23 mouse cellular contexts compared by ENCODE assay signal in genomic region chr11:22743561-22744269, GRCm38 (mm10).
A peak's percentile ranks its signal among the peaks of the same experiment; 100 is the strongest.
DNase-seq lines count a peak whose midpoint lies in the region; ATAC-seq and TF ChIP-seq lines count a peak whose summit lies in the region.
"Had no signal": no experiment of that assay in that cellular context is flagged by ENCODE, and none has a peak within 500 bp of the region (broad histone marks: within the 10 kb centered on the region; RNA-seq: fewer than 3 reads in every experiment).

No protein-coding gene starts in this region.

- peak; percentile 65; the same call in 1 of the 2 replicates for TF ChIP-seq EP300 in ES-Bruce4 (IDR thresholded peaks at IDR 0.05; ENCODE audit: insufficient read depth, low read depth, low read length)

- 82% methylated on average over 5 of the region's 5 CpGs for WGBS in heart, embryonic 12.5 days

- no peak for TF ChIP-seq CTCF in ES-Bruce4 (IDR thresholded peaks at IDR 0.05; ENCODE audit: low read depth, low read length)

- H3K9me3 ChIP-seq in ES-Bruce4 (replicated peaks; ENCODE audit: control insufficient read depth, insufficient read depth, low read length, poor library complexity, severe bottlenecking), result peaks cover 9% of the 10 kb centered on the region
- peaks cover 16% of the 10 kb centered on the region for H3K9me3 ChIP-seq in heart, embryonic 12.5 days (replicated peaks)
- H3K9me3 ChIP-seq: forebrain, embryonic 12.5 days; heart, embryonic 15.5 days; limb, embryonic 10.5 days; liver, embryonic 13.5 days had no signal

- H3K9ac ChIP-seq in ES-Bruce4 (ENCODE audit: low read depth, poor library complexity, severe bottlenecking), result no peak overlapping the region
- no peak overlapping the region for H3K9ac ChIP-seq in heart, embryonic 12.5 days
- H3K9ac ChIP-seq: forebrain, embryonic 12.5 days; heart, embryonic 15.5 days; liver, embryonic 13.5 days; neural tube, embryonic 13.5 days had no signal

- ATAC-seq in heart, embryonic 12.5 days (ENCODE audit: insufficient number of reproducible peaks, low FRiP score), result no peak
- ATAC-seq in granulocyte monocyte progenitor cell, adult 5-6 weeks (replicated peaks; ENCODE audit: poor library complexity, severe bottlenecking), result no peak
- ATAC-seq: hindbrain, embryonic 16.5 days; intestine, embryonic 16.5 days had no signal

- no peaks in the 10 kb centered on the region for H3K27me3 ChIP-seq in ES-Bruce4 (ENCODE audit: control insufficient read depth, insufficient read depth, low read length, poor library complexity, severe bottlenecking)
- no peaks in the 10 kb centered on the region for H3K27me3 ChIP-seq in heart, embryonic 12.5 days (replicated peaks)
- H3K27me3 ChIP-seq: forebrain, embryonic 12.5 days; heart, embryonic 15.5 days; liver, embryonic 13.5 days; neural tube, embryonic 13.5 days had no signal

- no peak overlapping the region for H3K4me2 ChIP-seq in heart, embryonic 12.5 days
- H3K4me2 ChIP-seq: forebrain, embryonic 12.5 days; heart, embryonic 15.5 days; liver, embryonic 13.5 days; neural tube, embryonic 13.5 days had no signal

- peak; percentile 55 for DNase-seq in gastrocnemius, adult 18-20 months (ENCODE audit: low spot score)
- DNase-seq in gastrocnemius, postnatal 4 days (ENCODE audit: low spot score in 2 of 2), result no peak
- peak; percentile 39 for DNase-seq in gastrocnemius, postnatal 10 days
- DNase-seq in skeletal muscle tissue, adult 2 months (ENCODE audit: low read depth, low spot score), result peak; percentile 27
- no peak for DNase-seq in embryo, embryonic 10.5 days (ENCODE audit: low spot score)
- DNase-seq: adrenal gland, postnatal 36 days; cerebellum, adult 11-12 months; cerebellum, postnatal 25 days; heart, adult 11 months; heart, postnatal 4 days; kidney, postnatal 36 days; liver, embryonic 13.5 days; midbrain, embryonic 14.5 days; thymus, adult 2 months had no signal

- no peaks in the 10 kb centered on the region for H3K36me3 ChIP-seq in ES-Bruce4 (ENCODE audit: control insufficient read depth, insufficient read depth, low read length, poor library complexity, severe bottlenecking)
- H3K36me3 ChIP-seq in heart, embryonic 12.5 days, result no peaks in the 10 kb centered on the region
- H3K36me3 ChIP-seq: forebrain, embryonic 12.5 days; heart, embryonic 15.5 days; limb, embryonic 10.5 days; liver, embryonic 13.5 days; neural tube, embryonic 13.5 days had no signal

- H3K4me3 ChIP-seq in ES-Bruce4 (ENCODE audit: low read depth, low read length), result no peak overlapping the region
- no peak overlapping the region for H3K4me3 ChIP-seq in heart, embryonic 12.5 days
- H3K4me3 ChIP-seq: forebrain, embryonic 12.5 days; heart, embryonic 15.5 days; limb, embryonic 10.5 days; liver, embryonic 13.5 days; neural tube, embryonic 13.5 days had no signal

- no peak for TF ChIP-seq POLR2A in ES-Bruce4 (IDR thresholded peaks at IDR 0.05; ENCODE audit: insufficient read depth, low read length)

- peaks cover 4% of the 10 kb centered on the region for H3K4me1 ChIP-seq in ES-Bruce4 (ENCODE audit: control insufficient read depth, insufficient read depth, low read length)
- H3K4me1 ChIP-seq in heart, embryonic 12.5 days (replicated peaks), result no peaks in the 10 kb centered on the region
- H3K4me1 ChIP-seq: heart, embryonic 15.5 days; limb, embryonic 10.5 days; liver, embryonic 13.5 days; neural tube, embryonic 13.5 days had no signal

- H3K27ac ChIP-seq in ES-Bruce4 (ENCODE audit: insufficient read depth, low read length), result no peak overlapping the region
- no peak overlapping the region for H3K27ac ChIP-seq in heart, embryonic 12.5 days (ENCODE audit: poor library complexity, severe bottlenecking)
- H3K27ac ChIP-seq: forebrain, embryonic 12.5 days; heart, embryonic 15.5 days; limb, embryonic 10.5 days; liver, embryonic 13.5 days; neural tube, embryonic 13.5 days had no signal

Comparison
In these comparisons a context has a peak if more than half of its experiments do, and no peak if none do; other contexts are left out.
1. DNase-seq: peak in gastrocnemius, adult 18-20 months (single experiment), gastrocnemius, postnatal 10 days (single experiment) and skeletal muscle tissue, adult 2 months (single experiment); none in gastrocnemius, postnatal 4 days (0 of 2) and embryo, embryonic 10.5 days (single experiment).